Mouse (Mus musculus): ENCODE data around the gene Srp72. TPM values are rescaled to one million over a fixed set of nuclear protein-coding genes. Genes with fewer than 3 reads are reported as not detected.
"Not testable (repeated sequence)": the region's sequence is repeated elsewhere in the genome, so short reads cannot be mapped to it uniquely, and the experiment has no call there.

Gene Srp72
- polyA plus RNA-seq, 1 experiment from 2014 or later = 63.5 TPM

DNA sequence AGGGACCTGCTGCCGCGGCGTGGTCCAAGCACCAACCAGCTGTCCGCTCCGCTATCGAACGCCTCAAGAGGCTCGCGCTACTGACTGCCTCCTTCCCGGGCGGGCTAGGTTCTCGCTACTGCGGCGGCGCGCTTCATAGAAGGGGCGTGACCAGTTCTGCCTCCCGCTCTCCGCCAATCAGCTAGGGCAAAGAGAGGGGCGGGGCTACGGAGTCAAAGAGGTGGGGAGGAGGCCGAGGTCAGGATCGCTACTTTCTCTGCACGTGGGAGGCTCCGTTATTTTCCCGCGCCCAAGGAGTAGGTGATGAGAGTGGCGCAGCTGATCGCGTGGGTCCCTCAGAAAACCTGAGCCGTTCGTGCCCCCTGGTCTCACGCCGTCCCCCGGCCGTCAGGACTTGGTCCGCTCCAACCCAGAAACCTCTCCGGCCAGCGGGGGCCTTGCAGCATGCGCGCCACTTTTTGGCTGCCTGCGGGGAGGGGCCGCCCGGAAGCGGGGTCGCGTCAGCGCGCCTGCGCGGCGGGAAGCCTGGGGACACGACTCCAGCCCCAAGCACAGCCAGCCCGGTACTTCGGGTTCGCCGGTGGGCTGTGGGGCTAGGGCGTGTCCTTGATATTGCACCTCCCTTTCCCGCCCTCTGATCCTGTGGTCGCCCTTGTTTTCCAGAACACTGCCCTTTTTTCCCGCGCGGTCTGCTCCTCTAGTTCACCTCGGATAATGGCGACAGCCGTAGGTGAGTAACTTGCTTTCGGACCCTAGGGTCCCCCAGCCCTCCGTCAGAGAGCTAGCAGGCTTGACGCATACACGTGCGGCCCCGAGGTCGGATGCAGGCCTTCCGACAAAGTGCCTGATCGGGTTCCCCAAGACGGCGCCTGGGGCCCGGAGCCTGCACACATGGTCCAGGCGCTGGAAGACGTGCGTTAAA lies 23.1 kb upstream of the Srp72 start, which contains the start of the genes Paics and Ppat:
TSS of gene Paics (plus strand) at position 202 of the 922 bp plus-strand sequence.
TSS of gene Ppat (minus strand) at position 473 of the 922 bp plus-strand sequence.
- Histone ChIP-seq H3K9me3 (no peaks in the 10 kb centered on the region), H3K4me2 (peak within 1 kb of the TSS; percentile 82), H3K4me3 (replicated peaks) (peak within 1 kb of the TSS; percentile 77), H3K4me1 (peaks cover 42% of the 10 kb centered on the region), H3K36me3 (replicated peaks) (peaks cover 18% of the 10 kb centered on the region), H3K27me3 (no peaks in the 10 kb centered on the region), H3K27ac (peak within 1 kb of the TSS; percentile 90), H3K9ac (peak within 1 kb of the TSS; percentile 78)
- WGBS = under 1% methylated on average over 80 of the region's 81 CpGs
- ATAC-seq (ENCODE audit: low FRiP score) = peak; percentile 97

DNA sequence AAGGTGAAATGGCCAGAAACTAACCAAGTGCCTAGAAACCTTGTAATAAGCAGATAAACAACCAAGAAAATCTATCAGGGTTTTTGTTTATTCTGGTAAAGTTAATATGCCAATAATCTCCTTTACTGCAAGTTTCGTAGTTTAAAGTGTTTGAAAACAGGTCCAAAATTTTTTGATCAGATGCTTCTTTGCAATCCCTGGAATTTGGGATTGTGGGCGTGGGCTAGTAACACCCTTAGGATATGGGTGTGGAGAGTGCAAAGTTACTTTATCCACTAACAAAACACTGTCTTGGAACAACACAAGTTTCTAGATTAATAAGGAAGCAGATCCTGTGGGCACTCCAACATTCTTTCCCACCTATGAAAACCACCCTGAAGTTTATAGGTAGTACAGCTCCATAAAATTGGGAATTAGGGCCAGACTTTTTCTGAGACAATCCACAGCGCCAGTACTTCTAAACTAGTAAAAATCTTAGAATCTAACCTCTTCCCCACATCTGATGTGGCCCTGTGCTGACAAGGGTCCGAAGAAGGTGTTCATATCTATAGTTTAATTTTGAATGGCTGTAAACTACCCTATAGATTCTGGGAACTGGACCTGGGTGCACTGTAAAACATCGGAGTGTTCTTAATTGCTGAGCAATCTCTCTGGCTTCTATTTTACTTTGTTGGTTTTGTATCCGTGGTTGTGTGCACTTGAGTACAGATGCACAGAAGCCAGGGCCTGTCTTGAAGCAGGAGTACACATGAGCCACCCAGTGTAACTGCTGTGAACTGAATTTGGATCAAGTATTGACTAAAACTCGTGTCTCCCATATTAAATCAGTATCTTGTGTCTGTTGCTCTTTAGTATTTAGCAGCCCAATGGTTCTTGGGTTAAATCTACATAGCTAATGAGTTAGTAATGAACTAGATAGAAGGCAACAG lies 22.1 kb upstream of the Srp72 start:
- WGBS = 19% methylated on average over 7 of the region's 7 CpGs
- no peaks in the 10 kb centered on the region for H3K9me3 ChIP-seq

DNA sequence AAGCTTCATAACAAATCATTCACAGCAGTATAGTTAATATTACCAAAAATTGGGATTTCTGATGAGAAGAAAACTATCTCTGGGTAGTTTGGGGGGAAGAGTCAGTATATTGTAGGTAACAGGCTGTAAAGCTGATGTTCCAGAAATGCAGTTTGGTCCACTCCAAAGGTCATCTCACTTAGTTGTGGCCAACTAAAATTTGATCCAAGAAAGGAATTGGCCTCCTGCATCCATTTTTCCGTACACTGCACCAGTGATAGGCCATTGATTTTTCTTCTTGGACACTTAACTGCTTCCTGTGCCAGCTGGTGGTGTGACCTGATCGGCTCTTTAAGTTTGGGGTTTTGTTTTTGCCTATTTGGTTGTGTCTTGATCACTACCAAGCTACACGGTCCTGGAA lies 20.7 kb upstream of the Srp72 start:
- Histone ChIP-seq H3K4me1 (peaks cover 35% of the 10 kb centered on the region), H3K27ac (no peak overlapping the region), H3K9ac (no peak overlapping the region), H3K27me3 (no peaks in the 10 kb centered on the region), H3K9me3 (no peaks in the 10 kb centered on the region), H3K4me2 (no peak overlapping the region; the same call in 1 of the 2 replicates), H3K36me3 (replicated peaks) (peaks cover 29% of the 10 kb centered on the region), H3K4me3 (replicated peaks) (no peak overlapping the region)
- WGBS = 89% methylated on average over 3 of the region's 3 CpGs
- no peak for ATAC-seq (ENCODE audit: low FRiP score)

More for the DNA sequence above, 22.1 kb upstream of the Srp72 start:
- H3K4me3 ChIP-seq (replicated peaks) = peak overlapping the region; percentile 77
- no peak for ATAC-seq (ENCODE audit: low FRiP score)
- H3K27ac ChIP-seq = peak overlapping the region; percentile 90; the same call in 1 of the 2 replicates
- peaks cover 26% of the 10 kb centered on the region for H3K36me3 ChIP-seq (replicated peaks)
- peak overlapping the region; percentile 82 for H3K4me2 ChIP-seq
- H3K27me3 ChIP-seq = no peaks in the 10 kb centered on the region
- peaks cover 41% of the 10 kb centered on the region for H3K4me1 ChIP-seq
- H3K9ac ChIP-seq = peak overlapping the region; percentile 78

DNA sequence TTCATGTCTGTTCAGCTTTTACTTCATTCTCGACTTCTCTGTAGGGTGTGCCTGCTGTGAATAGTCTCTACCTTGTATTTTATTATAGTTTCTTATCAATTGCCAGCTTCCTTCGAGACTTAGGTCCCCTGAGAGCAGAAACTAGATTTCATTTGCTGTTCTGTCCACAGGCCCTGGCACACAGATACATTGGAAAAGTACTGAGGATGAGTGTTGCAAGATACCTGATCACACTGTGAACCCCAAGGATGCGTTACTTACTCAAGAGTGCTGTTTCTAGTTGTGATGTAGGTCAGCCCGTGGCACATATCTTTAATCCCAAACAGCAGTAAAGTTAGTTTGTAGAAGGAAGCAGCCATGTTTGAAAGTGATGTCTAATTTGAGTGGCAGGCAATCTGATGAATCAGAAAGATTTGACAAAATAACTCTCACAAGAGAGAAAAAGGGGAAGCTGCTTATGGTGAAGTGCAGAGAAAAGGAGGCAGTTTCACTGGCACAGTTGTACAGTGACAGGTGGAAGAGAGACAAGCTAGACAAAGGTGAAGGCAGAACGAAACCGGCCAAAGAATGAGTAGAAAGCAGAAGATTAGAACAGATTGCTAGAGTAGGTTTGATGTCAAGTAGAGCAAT lies 20.1 kb upstream of the Srp72 start:
- no peak overlapping the region for H3K4me2 ChIP-seq

DNA sequence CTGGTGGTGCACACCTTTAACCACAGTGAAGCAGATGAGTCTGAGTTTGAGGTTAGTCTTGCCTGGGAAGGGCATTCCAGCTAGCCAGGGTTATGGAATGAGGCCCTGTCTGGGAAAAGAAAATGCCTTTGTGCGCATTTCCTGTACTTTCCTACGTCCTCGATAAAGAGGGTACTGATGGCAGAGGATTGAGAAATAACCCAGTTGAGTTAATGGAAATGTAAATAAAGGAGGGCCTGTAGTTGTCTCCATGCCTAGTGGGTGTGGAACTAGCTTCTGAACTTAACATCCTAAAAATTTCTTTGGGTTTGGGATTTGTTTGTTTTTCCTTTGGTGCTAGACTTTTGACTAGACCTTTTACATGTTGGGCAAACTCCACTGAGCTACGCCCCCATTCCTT lies 19.0 kb upstream of the Srp72 start:
- H3K4me2 ChIP-seq = no peak overlapping the region
- H3K36me3 ChIP-seq (replicated peaks) = peaks cover 41% of the 10 kb centered on the region
- WGBS = 88% methylated on average over 4 of the region's 4 CpGs
- no peak overlapping the region for H3K27ac ChIP-seq
- H3K9me3 ChIP-seq = no peaks in the 10 kb centered on the region
- no peaks in the 10 kb centered on the region for H3K27me3 ChIP-seq
- no peak overlapping the region for H3K9ac ChIP-seq
- H3K4me1 ChIP-seq = peaks cover 23% of the 10 kb centered on the region
- H3K4me3 ChIP-seq (replicated peaks) = no peak overlapping the region
- ATAC-seq (ENCODE audit: low FRiP score) = no peak

More for the DNA sequence above, 20.1 kb upstream of the Srp72 start:
- H3K36me3 ChIP-seq (replicated peaks) = peaks cover 31% of the 10 kb centered on the region
- H3K4me3 ChIP-seq (replicated peaks) = no peak overlapping the region
- no peak overlapping the region for H3K27ac ChIP-seq
- no peaks in the 10 kb centered on the region for H3K27me3 ChIP-seq
- ATAC-seq (ENCODE audit: low FRiP score) = no peak
- H3K9me3 ChIP-seq = no peaks in the 10 kb centered on the region
- H3K9ac ChIP-seq = no peak overlapping the region
- peaks cover 34% of the 10 kb centered on the region for H3K4me1 ChIP-seq
- WGBS = 88% methylated on average over 6 of the region's 6 CpGs

DNA sequence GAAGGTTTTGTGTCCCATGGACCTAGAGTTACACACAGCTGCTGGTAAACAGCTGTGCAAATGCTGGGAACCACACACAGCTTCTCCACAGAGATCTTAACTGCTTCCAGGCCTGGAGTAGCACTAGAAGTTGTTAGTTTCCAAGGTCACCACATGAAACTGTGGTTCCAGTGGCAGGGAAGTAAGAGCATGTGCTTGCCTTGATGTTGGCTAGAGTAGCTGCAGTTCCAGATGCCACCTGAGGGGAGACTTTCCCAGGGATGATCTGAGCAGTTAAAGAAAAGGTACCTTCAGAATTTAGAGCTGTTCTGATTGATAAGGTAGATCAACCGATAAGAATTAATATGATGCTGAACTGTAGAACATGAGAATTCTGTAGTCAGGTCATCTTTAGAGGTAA lies 16.5 kb upstream of the Srp72 start:
- no peak overlapping the region for H3K27ac ChIP-seq
- H3K4me3 ChIP-seq (replicated peaks) = no peak overlapping the region
- no peaks in the 10 kb centered on the region for H3K27me3 ChIP-seq
- ATAC-seq (ENCODE audit: low FRiP score) = no peak
- WGBS = 95% methylated on average over 1 of the region's 1 CpGs
- H3K4me2 ChIP-seq = no peak overlapping the region
- H3K9ac ChIP-seq = no peak overlapping the region
- no peaks in the 10 kb centered on the region for H3K9me3 ChIP-seq
- peaks cover 10% of the 10 kb centered on the region for H3K4me1 ChIP-seq
- H3K36me3 ChIP-seq (replicated peaks) = peaks cover 62% of the 10 kb centered on the region

DNA sequence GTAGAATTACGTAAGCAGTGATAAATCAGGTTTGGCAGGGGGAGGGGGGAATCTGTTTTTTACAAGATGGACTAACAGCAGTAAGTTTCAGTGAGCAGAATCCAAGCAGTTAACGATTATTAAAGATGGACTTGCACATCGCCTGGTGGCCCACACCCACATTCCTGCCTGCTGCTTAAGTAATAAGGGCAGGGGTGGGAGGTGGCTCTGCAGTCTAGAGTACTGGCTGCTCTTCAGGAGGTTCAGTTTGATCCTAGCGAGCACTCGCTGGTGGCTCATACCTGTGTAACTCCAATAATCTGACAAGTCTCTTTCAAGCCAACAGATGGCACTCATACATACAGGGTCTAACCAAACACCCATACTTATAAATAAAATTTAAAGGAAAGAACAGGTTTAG lies 14.9 kb upstream of the Srp72 start:
- H3K9ac ChIP-seq = no peak overlapping the region
- 91% methylated on average over 5 of the region's 5 CpGs for WGBS
- no peak for ATAC-seq (ENCODE audit: low FRiP score)

DNA sequence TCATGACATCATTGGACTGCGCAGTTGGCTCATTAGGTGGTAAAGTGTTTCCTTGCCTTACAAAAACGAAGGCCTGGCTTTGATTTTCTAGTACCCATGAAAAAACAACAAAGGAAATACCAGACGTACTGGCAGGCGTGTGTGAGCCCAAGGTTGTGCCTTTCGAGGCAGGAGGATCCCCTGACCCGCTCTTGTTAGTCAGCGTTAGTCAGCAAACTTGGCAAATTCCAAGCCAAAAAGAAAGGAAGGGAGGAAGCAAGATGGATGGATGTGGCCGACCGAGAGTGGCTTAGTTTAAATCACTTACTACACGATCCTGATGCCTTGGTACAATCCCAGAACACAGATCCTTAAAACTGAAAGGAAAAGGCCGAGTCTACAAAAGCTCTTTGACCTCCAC lies 11.9 kb upstream of the Srp72 start:
- H3K4me2 ChIP-seq = no peak overlapping the region
- no peaks in the 10 kb centered on the region for H3K9me3 ChIP-seq
- no peak overlapping the region for H3K9ac ChIP-seq
- ATAC-seq (ENCODE audit: low FRiP score) = no peak
- H3K27ac ChIP-seq = no peak overlapping the region
- no peaks in the 10 kb centered on the region for H3K27me3 ChIP-seq
- no peaks in the 10 kb centered on the region for H3K4me1 ChIP-seq
- H3K4me3 ChIP-seq (replicated peaks) = no peak overlapping the region
- peaks cover 82% of the 10 kb centered on the region for H3K36me3 ChIP-seq (replicated peaks)
- whole genome bisulfite sequencing = 82% methylated on average over 11 of the region's 11 CpGs

More for the DNA sequence above, 14.9 kb upstream of the Srp72 start:
- no peak overlapping the region for H3K27ac ChIP-seq
- H3K9me3 ChIP-seq = no peaks in the 10 kb centered on the region
- no peaks in the 10 kb centered on the region for H3K27me3 ChIP-seq
- peaks cover under 1% of the 10 kb centered on the region; the same call in 1 of the 2 replicates for H3K4me1 ChIP-seq
- no peak overlapping the region for H3K4me3 ChIP-seq (replicated peaks)
- peaks cover 76% of the 10 kb centered on the region for H3K36me3 ChIP-seq (replicated peaks)
- H3K4me2 ChIP-seq = no peak overlapping the region

DNA sequence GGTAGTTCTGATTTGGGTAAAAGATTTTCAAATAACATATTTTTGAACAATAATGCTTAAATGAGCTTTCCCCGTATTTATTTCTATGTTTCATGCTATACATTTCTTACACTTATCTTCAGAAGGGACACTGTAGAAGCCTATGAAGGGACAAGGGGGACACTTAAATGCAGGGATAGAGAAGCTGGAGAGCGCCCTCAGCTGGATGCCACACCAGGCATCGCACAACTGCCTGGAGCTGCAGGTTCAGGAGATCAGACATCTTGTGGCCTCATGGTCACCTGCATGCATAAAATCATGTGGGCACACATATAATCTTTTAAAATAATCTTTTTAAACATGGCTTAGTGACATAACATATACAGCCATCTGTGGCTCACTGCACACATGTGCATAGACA lies 9.8 kb upstream of the Srp72 start:
- 89% methylated on average over 3 of the region's 3 CpGs for WGBS
- H3K9me3 ChIP-seq = no peaks in the 10 kb centered on the region
- H3K27me3 ChIP-seq = no peaks in the 10 kb centered on the region
- no peak overlapping the region for H3K27ac ChIP-seq
- ATAC-seq (ENCODE audit: low FRiP score) = no peak
- H3K4me2 ChIP-seq = no peak overlapping the region
- H3K36me3 ChIP-seq (replicated peaks) = peaks cover 83% of the 10 kb centered on the region
- no peak overlapping the region for H3K9ac ChIP-seq
- no peaks in the 10 kb centered on the region for H3K4me1 ChIP-seq
- no peak overlapping the region for H3K4me3 ChIP-seq (replicated peaks)

DNA sequence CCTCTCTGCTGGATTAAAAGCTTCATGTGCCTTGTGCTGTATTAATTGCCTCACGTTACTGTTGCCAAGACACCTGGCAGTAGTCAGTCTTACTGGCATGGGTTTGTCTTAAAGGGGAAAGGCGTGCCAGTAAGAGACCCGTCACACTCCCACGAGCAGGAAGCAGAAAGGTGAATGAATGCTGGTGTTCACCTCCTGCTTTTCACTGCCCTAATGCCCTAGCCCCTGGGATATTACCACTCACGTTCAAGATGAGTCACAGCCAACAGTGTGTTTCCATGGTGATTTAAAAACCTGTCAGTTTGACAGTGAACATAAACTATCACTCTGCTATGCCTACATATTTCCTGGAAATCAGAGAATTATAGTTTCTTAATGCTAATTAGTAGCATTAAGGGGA lies 5.2 kb upstream of the Srp72 start:
- H3K4me1 ChIP-seq = peaks cover 7% of the 10 kb centered on the region
- no peak for ATAC-seq (ENCODE audit: low FRiP score)
- 88% methylated on average over 5 of the region's 5 CpGs for WGBS
- no peak overlapping the region for H3K27ac ChIP-seq
- H3K9ac ChIP-seq = no peak overlapping the region
- H3K4me2 ChIP-seq = no peak overlapping the region
- no peaks in the 10 kb centered on the region for H3K27me3 ChIP-seq
- H3K36me3 ChIP-seq (replicated peaks) = peaks cover 55% of the 10 kb centered on the region
- no peak overlapping the region for H3K4me3 ChIP-seq (replicated peaks)
- H3K9me3 ChIP-seq = no peaks in the 10 kb centered on the region

DNA sequence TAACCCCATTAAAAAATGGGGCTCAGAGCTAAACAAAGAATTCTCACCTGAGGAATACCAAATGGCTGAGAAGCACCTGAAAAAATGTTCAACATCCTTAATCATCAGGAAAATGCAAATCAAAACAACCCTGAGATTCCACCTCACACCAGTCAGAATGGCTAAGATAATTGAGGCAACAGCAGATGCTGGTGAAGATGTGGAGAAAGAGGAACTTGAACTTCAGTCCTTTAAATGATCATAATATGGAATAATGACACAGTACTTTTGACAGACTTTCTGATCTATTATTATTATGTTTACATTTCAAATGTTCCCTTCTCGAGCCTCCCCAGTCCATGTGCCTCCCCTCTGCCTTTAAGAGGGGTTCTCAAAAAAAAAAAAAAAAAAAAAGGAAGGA lies 3.4 kb upstream of the Srp72 start:
- H3K4me3 ChIP-seq (replicated peaks); H3K27ac ChIP-seq; H3K9ac ChIP-seq; ATAC-seq (ENCODE audit: low FRiP score); H3K27me3 ChIP-seq; H3K4me2 ChIP-seq; H3K9me3 ChIP-seq: not testable (repeated sequence)
- 93% methylated on average over 1 of the region's 1 CpGs for WGBS
- Histone ChIP-seq H3K4me1 (peaks cover 14% of the 10 kb centered on the region), H3K36me3 (replicated peaks) (peaks cover 41% of the 10 kb centered on the region)

DNA sequence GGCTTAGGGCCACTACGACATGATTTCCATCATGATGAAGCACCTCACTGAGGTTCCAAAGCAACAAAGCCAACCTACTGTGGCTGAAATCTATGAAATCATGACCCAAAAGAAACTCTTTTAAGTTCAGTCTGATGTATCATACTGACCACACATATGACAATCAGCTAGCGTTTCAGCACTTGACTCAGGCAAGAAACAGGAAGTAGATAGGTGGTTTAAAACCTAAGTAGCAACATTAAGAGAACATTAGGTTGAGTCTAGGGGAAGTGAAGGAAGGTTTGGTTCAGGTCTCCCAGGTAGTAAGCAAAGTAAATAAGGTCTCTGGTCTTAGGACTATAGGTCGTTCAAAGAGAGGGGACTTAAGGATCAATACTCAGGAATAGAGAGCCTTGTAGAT lies 995 bp upstream of the Srp72 start:
- WGBS = 63% methylated on average over 3 of the region's 3 CpGs
- Histone ChIP-seq H3K4me1 (peaks cover 14% of the 10 kb centered on the region), H3K27me3 (no peaks in the 10 kb centered on the region), H3K36me3 (replicated peaks) (peaks cover 40% of the 10 kb centered on the region), H3K4me3 (replicated peaks) (peak overlapping the region; percentile 89), H3K9ac (0 out of 2 replicates have a peak overlapping the region, but pooled peaks have one; percentile 72), H3K27ac (no peak overlapping the region), H3K4me2 (peak overlapping the region; percentile 88), H3K9me3 (no peaks in the 10 kb centered on the region)
- no peak for ATAC-seq (ENCODE audit: low FRiP score)
